Mouse (Mus musculus): ENCODE results near the gene Gm13283. TPM values are rescaled to one million over a fixed set of nuclear protein-coding genes. Genes with fewer than 3 reads are reported as not detected.
A peak's percentile ranks its signal among the peaks of the same experiment; 100 is the strongest.
"Not testable (repeated sequence)": the region's sequence is repeated elsewhere in the genome, so short reads cannot be mapped to it uniquely, and the experiment has no call there.

Gene Gm13283
- under 1 TPM in 4 of 26 experiments, not detected in 22; 0.63 to 0.94 (median 0.80) TPM for total RNA-seq (2018; cell fraction: chromatin; rRNA removed)
- total RNA-seq (2018; cell fraction: cytosol; rRNA removed) = under 1 TPM in 5 of 26 experiments, not detected in 21; 0.10 to 0.26 (median 0.14) TPM
- under 1 TPM in 4 of 26 experiments, not detected in 22; 0.29 to 0.64 (median 0.53) TPM for total RNA-seq (2018; cell fraction: nucleus; rRNA removed)
- not detected in 3 replicates for polyA plus RNA-seq (2018)

DNA sequence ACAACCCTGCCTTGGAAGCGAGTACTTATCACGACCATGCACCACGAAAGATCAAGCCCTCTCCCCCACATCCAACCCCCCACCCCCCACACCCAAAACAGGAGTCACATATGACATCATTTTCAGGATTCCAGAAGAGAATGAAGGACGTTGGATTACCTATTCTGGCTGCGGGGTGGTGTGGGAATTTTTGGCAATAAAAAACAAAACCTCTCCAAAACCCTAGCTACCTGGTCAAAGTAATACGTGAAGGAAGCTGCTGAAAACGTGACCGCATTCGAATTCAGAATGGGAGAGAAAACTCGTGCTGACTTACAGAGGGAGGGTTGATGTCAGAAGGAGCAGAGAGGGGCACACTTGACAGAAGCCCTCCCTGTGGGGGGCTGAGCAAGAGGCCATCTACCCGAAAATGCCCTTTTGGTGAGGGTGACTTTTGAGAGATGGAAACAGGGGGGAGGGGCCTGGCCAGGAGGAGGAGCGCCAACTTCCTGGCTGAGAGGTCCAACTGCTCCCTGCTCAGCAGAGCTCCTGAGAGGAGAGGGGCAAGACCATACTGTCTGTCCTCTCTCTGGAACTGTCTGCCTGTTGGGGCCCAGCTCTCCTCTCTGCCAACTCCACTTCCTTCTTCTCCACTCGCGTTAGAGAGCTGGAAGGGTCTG is at the start of gene Gm13283:
Gene Gm13283 (plus strand): TSS at position 510 of the 659 bp plus-strand sequence.
- H3K36me3 ChIP-seq (ENCODE audit: inconsistent target); H3K27ac ChIP-seq; H3K4me3 ChIP-seq (ENCODE audit: inconsistent target); H3K79me2 ChIP-seq (ENCODE audit: inconsistent target): not testable (repeated sequence)
- 40% methylated on average over 1 of the region's 14 CpGs for WGBS (ENCODE audit: missing documents)

- H3K4me3 ChIP-seq (ENCODE audit: inconsistent target) = no peak overlapping the region
- H3K27ac ChIP-seq = peak overlapping the region; percentile 59
- no peaks in the 10 kb centered on the region; the same call in 1 of the 2 replicates for H3K36me3 ChIP-seq (ENCODE audit: inconsistent target)
- 17% methylated on average over 1 of the region's 1 CpGs for WGBS (ENCODE audit: missing documents)
- H3K79me2 ChIP-seq (ENCODE audit: inconsistent target) = peaks cover 60% of the 10 kb centered on the region
These were observed 45.6 kb upstream of the Gm13283 start for GRCm38 (mm10) chr4:88714281-88714680.

DNA sequence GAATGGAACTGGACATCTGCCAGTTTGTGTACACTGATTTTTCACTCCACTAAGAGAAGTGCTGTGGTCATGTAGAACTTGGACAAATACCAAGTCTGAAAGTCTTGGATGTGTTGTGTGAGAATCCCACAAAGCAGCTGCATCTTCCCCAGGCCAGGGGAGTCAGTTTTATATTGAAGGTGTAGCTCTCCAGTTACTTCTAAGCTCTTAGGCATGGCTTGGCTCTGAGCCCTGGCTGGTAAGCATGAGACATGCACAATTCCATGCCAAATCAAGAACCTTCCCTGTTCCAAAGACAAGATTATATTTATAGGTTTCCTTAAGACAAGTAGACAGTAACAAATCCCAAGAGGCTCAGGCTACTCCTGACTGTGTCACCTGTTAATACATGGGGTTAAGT is 44.9 kb upstream of the Gm13283 start:
- Histone ChIP-seq H3K79me2 (ENCODE audit: inconsistent target) (peaks cover 67% of the 10 kb centered on the region), H3K4me3 (ENCODE audit: inconsistent target) (no peak overlapping the region), H3K36me3 (ENCODE audit: inconsistent target) (no peaks in the 10 kb centered on the region; the same call in 1 of the 2 replicates), H3K27ac (peak overlapping the region; percentile 59)

GRCm38 (mm10) chr4:88718715-88719114 is 41.2 kb upstream of the Gm13283 start:
- H3K4me3 ChIP-seq (ENCODE audit: inconsistent target) = peak overlapping the region; percentile 83; the same call in 1 of the 2 replicates
- 38% methylated on average over 1 of the region's 1 CpGs for WGBS (ENCODE audit: missing documents)
- H3K36me3 ChIP-seq (ENCODE audit: inconsistent target) = peaks cover 5% of the 10 kb centered on the region; the same call in 1 of the 2 replicates
- no peak overlapping the region for H3K27ac ChIP-seq
- peaks cover 75% of the 10 kb centered on the region for H3K79me2 ChIP-seq (ENCODE audit: inconsistent target)

- H3K79me2 ChIP-seq (ENCODE audit: inconsistent target) = peaks cover 50% of the 10 kb centered on the region
- peak within 1 kb of the TSS; percentile 57 for H3K27ac ChIP-seq
- H3K36me3 ChIP-seq (ENCODE audit: inconsistent target) = peaks cover 5% of the 10 kb centered on the region; the same call in 1 of the 2 replicates
- under 1% methylated on average over 82 of the region's 82 CpGs for WGBS (ENCODE audit: missing documents)
- H3K4me3 ChIP-seq (ENCODE audit: inconsistent target) = peak within 1 kb of the TSS; percentile 83
These were observed 37.9 kb upstream of the Gm13283 start, which contains the start of the genes Gm26566 and Klhl9 for GRCm38 (mm10) chr4:88721791-88722721. Gene Gm26566, plus strand, starts transcription at chr4:88721805. Gene Klhl9, minus strand, starts transcription at chr4:88722465.

DNA sequence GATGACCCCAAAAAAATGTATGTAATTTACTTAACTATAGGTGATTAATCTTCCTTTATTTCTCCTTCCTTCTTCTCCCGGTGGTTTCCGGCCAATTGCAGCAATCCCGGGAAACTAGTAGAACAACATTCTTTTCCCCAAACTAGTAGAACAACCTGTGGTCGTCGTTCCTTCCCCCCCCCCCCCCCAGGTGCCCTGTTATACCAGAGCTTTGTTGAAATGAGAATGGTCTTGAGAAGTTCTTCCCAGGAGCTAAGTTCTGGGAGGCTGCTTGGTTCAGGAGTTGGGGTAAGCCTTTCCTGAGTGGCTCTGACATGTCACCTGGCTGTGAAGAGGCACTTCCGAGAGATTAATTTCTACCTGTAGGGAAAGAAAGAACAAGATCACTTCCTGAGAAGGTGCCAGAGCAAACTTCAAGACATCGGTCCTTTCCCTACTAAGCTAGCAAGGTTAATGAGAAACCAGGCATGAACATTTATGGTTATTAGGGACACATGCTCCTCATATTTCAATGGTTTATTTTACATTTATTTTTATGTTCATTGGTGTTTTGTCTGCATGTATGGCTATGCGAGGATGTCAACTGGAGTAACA is 36.3 kb upstream of the Gm13283 start:
- Histone ChIP-seq H3K27ac (no peak overlapping the region), H3K79me2 (ENCODE audit: inconsistent target) (peaks cover 35% of the 10 kb centered on the region), H3K4me3 (ENCODE audit: inconsistent target) (no peak overlapping the region), H3K36me3 (ENCODE audit: inconsistent target) (peaks cover 5% of the 10 kb centered on the region; the same call in 1 of the 2 replicates)
- 83% methylated on average over 8 of the region's 8 CpGs for WGBS (ENCODE audit: missing documents)

DNA sequence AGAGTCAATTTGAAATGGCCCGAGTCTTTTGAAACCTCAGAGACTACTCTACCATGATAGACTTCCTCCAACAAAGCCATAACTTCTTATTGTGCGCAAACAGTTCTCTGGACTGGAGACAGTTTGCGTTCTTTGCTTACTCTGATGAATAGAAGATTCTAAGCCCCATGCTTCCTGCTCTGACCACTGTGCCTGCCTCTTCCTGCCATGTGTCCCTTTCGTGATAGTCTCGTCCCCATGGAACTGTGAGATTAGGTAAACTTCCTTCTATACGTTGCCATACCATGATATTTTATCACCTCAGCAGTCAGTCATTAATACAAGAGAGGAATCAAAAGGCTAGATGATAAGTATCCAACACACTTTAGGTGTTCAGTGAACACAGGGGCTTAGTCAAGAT is 33.2 kb upstream of the Gm13283 start:
- WGBS (ENCODE audit: missing documents) = 7% methylated on average over 6 of the region's 6 CpGs
- peaks cover 4% of the 10 kb centered on the region for H3K79me2 ChIP-seq (ENCODE audit: inconsistent target)

GRCm38 (mm10) chr4:88727324-88727723 is 32.6 kb upstream of the Gm13283 start:
- H3K4me3 ChIP-seq (ENCODE audit: inconsistent target) = no peak overlapping the region
- H3K36me3 ChIP-seq (ENCODE audit: inconsistent target) = no peaks in the 10 kb centered on the region
- H3K27ac ChIP-seq = peak overlapping the region; percentile 54
- no peaks in the 10 kb centered on the region for H3K79me2 ChIP-seq (ENCODE audit: inconsistent target)
- WGBS (ENCODE audit: missing documents) = 0% methylated on average over 1 of the region's 1 CpGs

More for the DNA sequence above, 33.2 kb upstream of the Gm13283 start:
- no peak overlapping the region for H3K4me3 ChIP-seq (ENCODE audit: inconsistent target)
- H3K27ac ChIP-seq = peak overlapping the region; percentile 54
- no peaks in the 10 kb centered on the region for H3K36me3 ChIP-seq (ENCODE audit: inconsistent target)

DNA sequence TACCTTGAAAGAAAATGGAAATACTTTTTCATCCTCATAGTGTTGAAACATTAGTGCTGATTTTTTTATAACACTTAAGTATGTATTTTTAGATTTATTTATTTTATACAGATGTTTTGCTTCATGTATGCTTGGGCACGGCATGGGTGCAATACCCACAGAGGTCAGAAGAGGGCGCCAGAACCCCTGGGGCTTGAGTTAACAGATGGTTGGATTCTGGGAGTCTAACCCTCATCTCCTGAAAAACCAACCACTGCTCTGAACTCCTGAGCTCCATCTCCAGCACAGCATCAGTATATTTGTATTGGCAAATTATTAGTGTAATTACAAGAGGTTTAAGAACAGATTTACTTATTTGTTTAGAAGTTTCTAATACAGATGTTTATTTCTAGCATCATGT is 21.4 kb upstream of the Gm13283 start:
- 0% methylated on average over 2 of the region's 2 CpGs for WGBS (ENCODE audit: missing documents)
- H3K36me3 ChIP-seq (ENCODE audit: inconsistent target) = no peaks in the 10 kb centered on the region
- no peak overlapping the region for H3K27ac ChIP-seq
- H3K79me2 ChIP-seq (ENCODE audit: inconsistent target) = no peaks in the 10 kb centered on the region
- no peak overlapping the region for H3K4me3 ChIP-seq (ENCODE audit: inconsistent target)

- H3K27ac ChIP-seq = no peak overlapping the region
- 49% methylated on average over 6 of the region's 6 CpGs for WGBS (ENCODE audit: missing documents)
- no peak overlapping the region for H3K4me3 ChIP-seq (ENCODE audit: inconsistent target)
- H3K79me2 ChIP-seq (ENCODE audit: inconsistent target) = no peaks in the 10 kb centered on the region
- H3K36me3 ChIP-seq (ENCODE audit: inconsistent target) = no peaks in the 10 kb centered on the region
These were observed 20.9 kb upstream of the Gm13283 start for GRCm38 (mm10) chr4:88739036-88739435.

GRCm38 (mm10) chr4:88741426-88741825 is 18.5 kb upstream of the Gm13283 start:
- no peaks in the 10 kb centered on the region for H3K79me2 ChIP-seq (ENCODE audit: inconsistent target)
- H3K27ac ChIP-seq = no peak overlapping the region
- no peak overlapping the region for H3K4me3 ChIP-seq (ENCODE audit: inconsistent target)
- WGBS (ENCODE audit: missing documents) = 8% methylated on average over 4 of the region's 4 CpGs
- no peaks in the 10 kb centered on the region for H3K36me3 ChIP-seq (ENCODE audit: inconsistent target)

DNA sequence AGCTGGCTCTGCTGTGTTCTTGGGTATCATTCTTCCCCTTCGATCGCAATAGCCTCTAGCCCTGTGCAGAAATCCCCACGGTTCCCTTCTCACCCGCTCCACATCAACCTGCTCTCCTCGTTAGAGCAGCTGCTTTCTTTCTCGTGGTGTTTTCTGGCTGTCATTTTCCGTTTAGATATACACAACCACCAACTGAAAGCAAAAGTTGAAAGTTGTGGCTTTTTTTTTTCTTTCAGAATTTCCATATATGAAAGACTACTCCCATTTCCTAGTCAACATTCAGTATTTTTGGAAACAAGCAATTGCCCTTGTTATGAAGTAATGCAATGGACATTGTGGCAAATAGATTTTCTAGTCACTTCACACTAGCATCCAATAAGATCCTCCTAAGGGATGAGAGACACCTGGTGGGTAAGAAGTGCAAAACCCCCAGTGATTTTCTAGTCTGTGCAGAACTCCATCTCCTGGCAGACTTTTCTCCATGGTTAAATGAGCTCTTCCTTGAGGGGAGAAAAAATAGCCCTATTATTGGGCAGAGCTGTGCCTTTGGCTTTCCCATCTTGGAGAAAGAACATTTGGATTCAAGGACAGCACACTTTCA is 17.0 kb upstream of the Gm13283 start:
- no peak overlapping the region for H3K27ac ChIP-seq
- H3K79me2 ChIP-seq (ENCODE audit: inconsistent target) = no peaks in the 10 kb centered on the region
- WGBS (ENCODE audit: missing documents) = 23% methylated on average over 7 of the region's 7 CpGs
- no peak overlapping the region for H3K4me3 ChIP-seq (ENCODE audit: inconsistent target)
- H3K36me3 ChIP-seq (ENCODE audit: inconsistent target) = no peaks in the 10 kb centered on the region

DNA sequence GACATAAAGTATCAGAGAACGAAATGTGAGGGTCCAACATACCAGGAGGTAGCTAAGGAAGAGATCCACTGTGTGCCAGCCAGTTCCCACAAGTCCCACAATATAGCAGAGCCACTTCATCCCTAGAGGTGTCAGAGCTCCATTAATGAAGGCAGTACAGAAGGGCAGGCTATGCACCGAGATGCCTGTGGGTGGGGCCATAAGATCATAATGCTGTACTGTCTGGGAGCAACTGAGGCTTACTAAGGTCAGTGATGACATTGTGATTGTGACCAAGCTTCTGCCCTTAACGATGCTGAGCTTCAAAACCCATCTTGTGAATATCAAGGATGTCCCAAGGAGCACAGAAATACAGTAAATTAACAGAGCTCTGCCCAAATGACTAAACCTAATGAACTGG is 15.7 kb upstream of the Gm13283 start:
- no peak overlapping the region for H3K4me3 ChIP-seq (ENCODE audit: inconsistent target)
- no peaks in the 10 kb centered on the region for H3K79me2 ChIP-seq (ENCODE audit: inconsistent target)
- H3K27ac ChIP-seq = no peak overlapping the region
- WGBS (ENCODE audit: missing documents) = 86% methylated on average over 3 of the region's 3 CpGs
- no peaks in the 10 kb centered on the region for H3K36me3 ChIP-seq (ENCODE audit: inconsistent target)

DNA sequence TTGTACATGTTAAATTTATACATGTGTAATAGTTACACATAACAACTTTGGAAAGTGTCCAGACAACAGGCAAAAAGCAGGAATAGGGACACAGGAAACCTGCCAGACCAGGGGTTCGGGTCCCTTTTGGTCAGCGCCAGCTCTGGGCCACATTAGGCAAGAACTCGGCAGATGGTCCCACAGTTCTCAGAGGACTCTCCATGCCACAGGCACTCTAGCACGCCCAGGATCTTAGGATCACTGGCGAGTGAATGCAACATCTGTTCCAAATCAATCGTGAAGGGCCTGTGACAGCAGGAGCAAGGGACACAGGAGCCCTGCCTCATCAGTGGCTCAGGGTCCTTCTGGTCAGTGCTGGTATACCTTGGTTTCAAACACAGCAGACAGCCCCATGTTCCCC is 10.0 kb upstream of the Gm13283 start:
- H3K4me3 ChIP-seq (ENCODE audit: inconsistent target) = no peak overlapping the region
- H3K36me3 ChIP-seq (ENCODE audit: inconsistent target) = no peaks in the 10 kb centered on the region
- no peaks in the 10 kb centered on the region for H3K79me2 ChIP-seq (ENCODE audit: inconsistent target)
- no peak overlapping the region for H3K27ac ChIP-seq
- 98% methylated on average over 6 of the region's 6 CpGs for WGBS (ENCODE audit: missing documents)
